Mouse (Mus musculus) cerebellum, adult 2 months (tissue): Measurements from ENCODE around the gene Plxnb1.

Experiments
- CTCF ChIP-seq: fragments of 200-500 bp; IDR thresholded peaks from 2 replicates; pipeline ENCODE4 v1.5.1; 2011; ENCODE audit warnings: low read depth, mild to moderate bottlenecking, control low read depth, low read length, moderate library complexity, borderline replicate concordance; ENCODE audit not compliant: insufficient read depth
- POLR2A ChIP-seq: fragments of 200-500 bp; IDR thresholded peaks from 2 replicates; pipeline ENCODE4 v1.6.1; 2011; ENCODE audit warnings: low read length, control low read depth, borderline replicate concordance; ENCODE audit not compliant: insufficient read depth

DNA sequence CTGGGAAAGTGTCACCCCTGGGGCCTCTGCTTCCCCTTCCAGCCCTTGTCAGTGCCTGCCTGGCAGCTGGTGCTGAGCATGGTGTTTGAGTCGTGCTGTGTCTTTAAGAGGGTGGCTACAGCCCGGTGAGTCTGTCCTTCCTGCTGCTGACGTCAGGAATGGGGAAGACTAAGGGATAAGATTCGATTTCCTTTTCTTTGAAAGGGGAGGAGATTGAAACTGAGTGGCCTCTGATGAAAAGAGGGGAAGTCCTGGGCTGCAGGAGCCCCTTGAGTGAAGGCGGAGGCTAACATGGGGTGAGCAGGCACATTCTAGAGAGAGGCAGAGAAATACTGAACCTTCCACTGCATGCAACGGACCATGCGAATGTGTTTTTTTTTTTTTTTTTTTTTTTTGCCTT is 40.5 kb upstream of the Plxnb1 start:
- TF ChIP-seq POLR2A: peak; percentile 52; the same call in 1 of the 2 replicates
- no peak for TF ChIP-seq CTCF
